Mouse (Mus musculus) left cerebral cortex, adult 2 months (tissue): ENCODE data around the gene Epn2. TPM values are rescaled to one million over a fixed set of nuclear protein-coding genes. Genes with fewer than 3 reads are reported as not detected.
"Not testable (repeated sequence)": the region's sequence is repeated elsewhere in the genome, so short reads cannot be mapped to it uniquely, and the experiment has no call there.

Experiments used
- DNase-seq, 2 experiments: peaks; one replicate each; pipeline ENCODE4 v3.0.0; 2021 to 2022; ENCODE audit warnings: low spot score in 2 of 2, mixed read lengths in 1 of 2; ENCODE audit errors: extremely low spot score in 1 of 2
- H3K27ac ChIP-seq: fragments of 200-600 bp; 2 replicates; pipeline ENCODE4 v1.8.1; 2022
- H3K4me3 ChIP-seq: fragments of 200-600 bp; 2 replicates; pipeline ENCODE4 v1.8.1; 2022
- CTCF ChIP-seq: fragments of 200-600 bp; IDR thresholded peaks from 2 replicates; pipeline ENCODE4 v1.8.1; 2022; ENCODE audit warnings: antibody characterized with exemption, mild to moderate bottlenecking, moderate library complexity
- intact Hi-C: fragments of 180-260 bp; cut with DNase I; formaldehyde crosslinking; loops from one replicate; pipeline ENCODE4 v1.15.1; 2025
- total RNA-seq, 2 experiments: library from RNA; stranded (reverse); gene quantifications; 2 replicates each; pipeline ENCODE4 v1.2.3; 2021

Gene Epn2
- total RNA-seq, 2 experiments from 2014 or later = 113 TPM

DNA sequence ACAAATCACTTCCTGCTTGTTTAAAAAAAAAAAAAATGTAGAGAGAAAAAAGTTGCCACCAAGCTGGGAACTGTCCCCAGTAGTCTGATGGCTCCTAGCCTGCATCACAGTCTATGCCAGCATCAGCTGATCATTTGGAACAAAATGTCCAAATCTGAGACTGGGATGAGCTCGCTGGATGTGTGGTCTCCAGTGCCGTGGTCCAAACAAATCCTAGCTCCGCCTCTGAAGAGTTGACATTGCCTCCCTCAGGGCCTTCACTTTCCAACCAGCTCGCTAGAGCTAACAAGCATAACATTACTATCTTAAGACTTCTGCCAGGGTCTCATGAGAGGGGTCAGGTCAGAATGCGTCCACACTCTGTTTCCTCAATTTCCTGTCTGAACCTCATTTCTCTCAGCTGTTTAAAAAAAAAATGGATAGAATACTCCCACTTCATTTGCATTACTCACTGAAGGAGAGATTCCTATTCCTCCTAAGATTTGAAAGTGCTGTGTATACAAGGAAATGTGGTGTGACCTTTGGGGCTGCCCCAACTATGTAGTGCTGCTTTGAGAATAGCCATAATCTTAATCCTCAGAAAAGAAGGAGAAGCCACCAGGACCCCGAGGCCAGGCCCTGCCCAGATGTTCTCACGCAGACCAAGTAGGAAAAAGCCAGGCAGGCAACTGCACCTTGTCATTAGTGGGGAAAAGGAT lies 11.2 kb upstream of the Epn2 start:
- no peak for TF ChIP-seq CTCF
- DNase-seq = no peak
- intact Hi-C loops = no loop called here
- no peak overlapping the region for H3K4me3 ChIP-seq
- H3K27ac ChIP-seq = no peak overlapping the region

DNA sequence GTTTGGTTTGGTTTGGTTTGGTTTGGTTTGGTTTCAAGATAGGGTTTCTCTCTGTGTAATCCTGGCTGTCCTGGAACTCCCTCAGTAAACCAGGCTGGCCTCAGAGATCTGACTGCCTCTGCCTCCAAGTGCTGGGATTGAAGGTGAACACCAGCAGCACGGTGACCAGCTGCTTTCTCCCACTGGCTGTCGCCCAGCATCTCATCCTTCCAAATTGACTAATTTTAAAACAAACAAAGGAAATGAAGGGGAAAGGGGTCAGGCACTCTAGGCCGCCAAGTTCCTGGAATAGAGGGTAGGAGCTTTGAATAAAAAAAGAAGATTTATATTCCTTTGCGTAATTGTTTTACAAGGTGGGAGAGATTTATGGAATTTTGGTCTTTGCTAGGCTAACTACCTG lies 5.9 kb upstream of the Epn2 start:
- no peak overlapping the region for H3K4me3 ChIP-seq
- TF ChIP-seq CTCF = no peak
- no peak overlapping the region for H3K27ac ChIP-seq
- intact Hi-C loops = no loop called here
- no peak for DNase-seq

DNA sequence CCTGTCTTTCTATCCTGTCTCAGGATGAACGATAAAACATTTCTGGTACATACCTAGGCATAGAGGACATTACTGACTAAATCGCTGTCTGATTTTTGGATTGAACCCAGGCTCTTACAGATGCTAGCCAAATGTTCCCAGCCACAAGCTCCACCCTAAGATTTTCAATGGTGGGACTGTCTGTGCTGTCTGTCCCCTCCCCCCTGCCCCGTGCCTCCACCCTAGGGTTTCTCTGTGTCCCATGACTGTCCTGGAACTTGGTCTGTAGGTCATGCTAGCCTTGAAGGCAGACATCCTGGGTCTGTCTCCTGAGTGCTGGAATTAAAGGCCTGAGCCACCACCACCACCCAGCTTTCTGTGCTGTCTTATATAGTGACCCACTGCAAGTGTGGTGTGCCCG lies 5.3 kb upstream of the Epn2 start:
- H3K4me3 ChIP-seq = no peak overlapping the region
- no peak for DNase-seq
- intact Hi-C loops = no loop called here
- H3K27ac ChIP-seq = no peak overlapping the region
- no peak for TF ChIP-seq CTCF

DNA sequence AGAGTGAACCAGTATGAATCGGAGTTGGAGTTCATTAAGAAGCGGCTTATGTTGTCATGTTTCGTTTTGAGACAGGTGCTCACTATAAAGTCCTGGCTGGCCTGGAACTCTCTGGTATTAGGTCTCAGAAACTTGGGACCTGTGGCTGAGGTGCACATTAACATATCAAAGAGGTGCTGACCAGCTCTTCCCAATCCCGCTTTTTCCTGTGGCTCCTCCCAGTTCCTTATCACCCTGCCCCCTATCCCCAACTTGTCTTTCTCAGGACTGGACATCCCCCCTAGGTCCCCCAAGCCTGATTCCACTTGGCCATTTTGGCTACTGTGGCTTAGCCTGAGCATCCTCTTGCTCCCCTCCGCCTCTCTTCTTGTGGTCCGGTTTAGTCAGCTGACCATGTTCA lies 4.6 kb upstream of the Epn2 start:
- intact Hi-C loops = no loop called here
- TF ChIP-seq CTCF = no peak

DNA sequence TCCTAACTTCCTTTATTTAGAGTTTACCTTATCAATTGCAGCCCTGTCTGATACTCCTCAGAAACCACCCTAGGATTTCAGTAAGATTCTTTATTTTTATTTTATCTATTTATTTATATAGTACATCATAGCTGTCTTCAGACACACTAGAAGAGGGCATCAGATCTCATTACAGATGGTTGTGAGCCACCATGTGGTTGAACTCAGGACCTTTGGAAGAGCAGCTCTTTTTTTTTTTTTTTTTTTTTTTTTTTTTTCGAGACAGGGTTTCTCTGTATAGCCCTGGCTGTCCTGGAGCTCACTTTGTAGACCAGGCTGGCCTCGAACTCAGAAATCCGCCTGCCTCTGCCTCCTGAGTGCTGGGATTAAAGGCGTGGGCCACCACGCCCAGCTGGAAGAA lies 3.3 kb upstream of the Epn2 start:
- H3K27ac ChIP-seq, DNase-seq, intact Hi-C loops, H3K4me3 ChIP-seq: not testable (repeated sequence)

More for the DNA sequence above, 4.6 kb upstream of the Epn2 start:
- Histone ChIP-seq H3K27ac (no peak overlapping the region), H3K4me3 (no peak overlapping the region)
- DNase-seq = no peak

DNA sequence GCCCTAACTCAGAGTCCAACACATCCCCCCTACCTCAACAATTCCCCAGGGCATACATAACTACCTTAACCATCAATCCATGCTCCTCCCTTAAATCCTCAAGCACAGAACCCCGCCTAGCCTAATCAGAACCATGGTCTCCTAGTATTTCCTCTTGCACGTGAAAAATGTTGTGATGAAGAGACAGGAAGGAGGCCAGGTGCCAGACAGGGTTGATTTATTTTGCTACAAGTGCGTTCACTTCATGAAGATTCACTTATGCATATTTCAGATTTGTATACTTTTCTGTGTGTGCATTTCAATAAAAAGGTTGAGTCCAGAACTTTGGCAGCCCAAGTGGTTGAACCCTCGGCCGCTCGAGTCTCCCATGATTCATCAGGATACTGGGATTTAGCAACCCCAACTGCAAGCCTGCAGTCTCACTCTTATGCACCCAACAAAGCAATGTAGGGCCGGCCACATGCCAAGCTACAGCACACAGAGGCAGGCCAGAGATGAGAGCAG lies 443 bp upstream of the Epn2 start:
- intact Hi-C loops = loop anchor here (2.0 to 5.0 kb wide), 3 partner anchors 41 to 73 kb away; partner anchors contain the start of gene B9d1
- no peak overlapping the region for H3K27ac ChIP-seq
- DNase-seq = no peak
- peak overlapping the region; percentile 90 for H3K4me3 ChIP-seq
- TF ChIP-seq CTCF = no peak

DNA sequence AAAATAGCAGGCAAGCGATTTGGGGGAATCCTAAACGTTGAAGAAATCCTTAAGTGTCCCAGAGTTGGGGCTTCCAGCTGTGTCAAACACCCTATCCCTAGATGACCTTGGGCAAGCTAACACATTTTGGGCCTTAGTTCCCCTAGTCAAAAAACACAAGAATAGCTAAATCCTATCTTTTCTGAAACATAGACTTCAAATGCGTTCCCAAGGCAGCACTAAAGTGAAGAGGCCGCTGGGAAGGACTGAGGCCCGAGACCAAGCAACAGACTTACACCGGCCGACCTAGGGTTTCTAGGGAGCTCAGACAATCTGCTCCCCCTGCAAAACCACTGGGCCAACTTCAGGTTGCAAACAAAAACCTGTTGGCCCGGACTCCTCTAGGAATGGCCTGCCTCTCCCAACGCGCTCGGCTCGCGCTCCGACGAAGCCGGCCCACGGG lies 925 bp downstream of the Epn2 start:
- Histone ChIP-seq H3K4me3 (peak overlapping the region; percentile 90), H3K27ac (peak overlapping the region; percentile 88)
- intact Hi-C loops = loop anchor here (2.0 to 5.0 kb wide), 3 partner anchors 42 to 71 kb away; partner anchors contain the start of gene B9d1
- TF ChIP-seq CTCF = no peak
- no peak for DNase-seq

DNA sequence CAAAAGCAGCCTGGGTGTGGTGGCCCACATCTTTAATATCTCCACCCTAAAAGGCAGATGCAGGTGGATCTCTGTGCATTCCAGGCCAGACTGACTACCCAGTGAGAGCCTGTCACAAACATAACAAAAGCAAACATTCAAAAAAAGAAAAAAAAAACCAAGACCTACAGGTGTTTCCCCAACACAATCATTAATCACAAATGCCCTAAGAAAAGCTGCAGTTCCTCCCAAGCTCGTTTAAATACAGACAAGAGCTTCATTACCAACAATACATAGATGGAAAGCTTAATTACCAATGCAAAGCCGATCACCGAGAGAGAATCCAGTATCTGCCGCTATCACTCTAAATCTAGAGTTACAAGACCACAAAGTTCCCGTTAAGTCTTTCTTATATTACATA lies 1.5 kb downstream of the Epn2 start:
- peak overlapping the region; percentile 90 for H3K4me3 ChIP-seq
- peak overlapping the region; percentile 88 for H3K27ac ChIP-seq
- TF ChIP-seq CTCF = no peak
- no peak for DNase-seq
- intact Hi-C loops = loop anchor here (2.0 to 5.0 kb wide), 3 partner anchors 43 to 71 kb away; partner anchors contain the start of gene B9d1

DNA sequence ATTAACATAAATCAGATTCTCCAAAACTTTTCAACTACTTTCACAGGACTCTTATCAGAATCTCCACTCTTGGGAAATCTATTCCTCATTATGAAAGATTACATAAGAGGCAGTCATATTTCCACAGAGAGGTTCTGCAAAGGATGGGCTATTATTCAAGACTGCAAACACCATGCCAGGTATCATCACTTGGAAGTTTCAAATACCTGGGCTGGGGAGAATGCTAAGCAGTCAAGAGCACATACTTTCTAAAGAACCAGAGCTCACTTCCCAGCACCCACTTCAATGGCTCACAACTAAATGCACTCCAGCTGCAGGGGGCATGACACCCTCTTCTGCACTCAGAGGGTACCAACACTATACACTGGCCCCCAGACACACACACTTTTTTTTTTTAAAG lies 2.1 kb downstream of the Epn2 start:
- H3K27ac ChIP-seq = peak overlapping the region; percentile 88; the same call in 1 of the 2 replicates
- no peak for DNase-seq
- intact Hi-C loops = loop anchor here (5.0 kb wide), 2 partner anchors 45 to 70 kb away; partner anchors contain the start of gene B9d1
- no peak for TF ChIP-seq CTCF
- peak overlapping the region; percentile 90 for H3K4me3 ChIP-seq

DNA sequence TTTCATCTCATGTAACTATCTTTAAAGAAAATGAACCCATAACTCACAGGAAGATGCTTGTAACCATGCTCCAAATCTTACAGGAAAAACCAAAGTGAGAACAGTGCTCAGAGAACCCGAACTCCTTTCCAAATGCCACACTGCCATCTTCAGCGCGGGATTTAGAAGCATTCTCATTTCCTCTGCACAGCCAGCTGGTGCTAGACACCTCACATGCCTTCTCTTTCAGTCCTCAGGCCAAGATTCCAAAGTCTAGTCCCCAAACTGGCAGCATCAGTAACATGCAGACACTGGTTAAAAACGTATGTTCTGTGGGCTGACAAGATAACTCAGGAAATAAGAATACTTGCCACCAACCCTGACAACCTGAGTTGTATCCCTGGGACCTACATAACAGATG lies 6.2 kb downstream of the Epn2 start:
- Histone ChIP-seq H3K27ac (no peak overlapping the region), H3K4me3 (no peak overlapping the region)
- TF ChIP-seq CTCF = no peak; the same call in none of the 2 replicates
- intact Hi-C loops = no loop called here
- no peak for DNase-seq

DNA sequence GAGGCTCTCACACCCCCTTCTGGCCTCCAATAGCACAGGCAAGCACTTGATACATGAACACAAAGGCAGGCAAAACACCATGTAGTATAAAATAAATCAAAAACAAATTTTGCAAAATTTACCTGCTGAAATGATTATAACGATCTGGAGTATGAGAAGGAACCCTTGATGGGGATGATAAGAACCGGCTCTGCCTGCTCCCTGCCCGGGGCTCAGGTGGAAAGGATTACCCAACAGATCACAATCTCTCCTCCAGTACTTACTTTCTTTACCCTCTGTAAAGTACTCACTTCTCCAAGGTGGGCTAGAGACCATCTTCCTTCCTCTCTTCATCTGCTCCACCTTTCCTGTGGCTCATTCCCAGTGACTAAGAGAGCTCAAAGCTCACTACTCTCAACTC lies 8.3 kb downstream of the Epn2 start:
- no peak; the same call in 1 of the 2 replicates for TF ChIP-seq CTCF
- DNase-seq = no peak
- intact Hi-C loops = no loop called here
- H3K4me3 ChIP-seq = no peak overlapping the region
- H3K27ac ChIP-seq = no peak overlapping the region

DNA sequence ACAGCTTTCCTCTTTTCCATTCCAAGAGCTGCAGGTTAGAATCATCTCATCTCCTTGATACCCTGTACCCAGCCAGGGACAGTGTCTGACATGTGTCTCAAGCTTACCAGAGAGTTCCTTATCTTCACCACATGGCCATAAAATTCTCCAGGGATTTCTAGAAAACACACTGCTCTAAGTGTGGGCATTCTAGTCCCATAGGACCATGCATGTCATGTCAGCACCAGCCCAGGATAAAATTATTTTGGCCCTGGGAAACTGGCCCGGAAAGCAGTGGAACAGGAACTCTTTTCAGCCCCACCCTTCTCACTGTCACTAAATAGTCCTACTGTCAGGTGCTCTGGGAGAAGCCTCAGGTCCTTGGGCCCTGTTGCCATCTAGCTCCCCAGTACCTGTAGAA lies 9.8 kb downstream of the Epn2 start:
- H3K27ac ChIP-seq = peak overlapping the region; percentile 10
- H3K4me3 ChIP-seq = no peak overlapping the region
- intact Hi-C loops = no loop called here
- no peak for DNase-seq
- TF ChIP-seq CTCF = no peak

DNA sequence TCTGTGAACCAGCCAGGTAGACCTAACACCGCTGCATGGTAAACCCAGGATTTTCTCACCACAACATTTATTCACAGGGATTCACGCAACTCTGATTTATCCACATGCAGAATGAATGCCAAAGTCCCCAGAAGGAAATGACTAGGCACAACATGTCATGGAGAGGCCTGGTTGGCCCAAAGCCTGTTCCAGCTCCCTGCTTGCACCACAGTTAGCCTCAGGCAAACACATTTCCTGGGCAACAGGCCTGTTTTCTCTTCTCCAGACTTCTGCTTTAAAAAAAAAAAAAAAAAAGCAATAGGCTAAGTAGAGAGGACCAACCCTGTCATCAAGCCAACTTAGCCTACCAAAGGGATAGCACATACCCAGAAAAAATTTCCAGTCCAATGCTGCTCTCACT lies 14.9 kb downstream of the Epn2 start:
- no peak for TF ChIP-seq CTCF
- intact Hi-C loops = no loop called here
- H3K4me3 ChIP-seq = no peak overlapping the region
- H3K27ac ChIP-seq = peak overlapping the region; percentile 36; the same call in 1 of the 2 replicates
- DNase-seq = no peak
